Mouse (Mus musculus) heart, postnatal 0 days (tissue): ENCODE measurements at regions not wholly inside any gene's neighbourhood (a gene's known extent, or its start where the extent isn't known, plus 50 kb on each side); places are given as distances from the start of the nearest gene placed in this dataset.

ENCODE experiments used
- CTCF ChIP-seq: IDR thresholded peaks from 2 replicates; pipeline ENCODE4 v1.5.1; 2016; ENCODE audit warnings: antibody characterized with exemption, control low read depth, low read depth
- EP300 ChIP-seq: IDR thresholded peaks from 2 replicates; pipeline ENCODE4 v1.6.1; 2016; ENCODE audit warnings: antibody characterized with exemption, low read depth

DNA sequence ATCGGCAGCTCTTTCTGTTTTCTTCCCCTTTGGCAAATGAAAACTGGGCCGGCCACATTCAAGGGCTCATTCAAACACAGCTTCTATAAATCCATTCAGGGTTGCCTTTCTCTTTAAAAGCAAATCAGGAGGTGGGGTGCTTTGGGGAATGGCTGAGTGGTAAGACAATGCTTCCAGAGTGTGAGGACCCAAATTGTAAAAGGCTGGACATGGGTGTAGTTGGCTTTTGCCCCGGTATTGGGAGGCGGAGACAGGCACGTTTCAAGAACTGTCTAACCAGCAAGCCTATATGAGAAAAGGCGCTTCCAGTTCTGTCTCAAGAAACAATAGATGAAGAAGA lies 277.0 kb downstream of the Mid1ip1 start:
- TF ChIP-seq CTCF (no peak), EP300 (no peak)
